Mouse (Mus musculus): ENCODE measurements around the gene Khnyn. TPM values are rescaled to one million over a fixed set of nuclear protein-coding genes. Genes with fewer than 3 reads are reported as not detected.
A peak's percentile ranks its signal among the peaks of the same experiment; 100 is the strongest.

The Khnyn gene
- polyA plus RNA-seq, 1 experiment = 35.5 TPM

GRCm38 (mm10) chr14:55850885-55851284 lies 33.9 kb upstream of the Khnyn start:
- Histone ChIP-seq H3K4me3 (ENCODE audit: control insufficient read depth, insufficient read depth, low read length) (no peak overlapping the region), H3K36me3 (ENCODE audit: control insufficient read depth, insufficient read depth, low read length) (no peaks in the 10 kb centered on the region), H3K27me3 (ENCODE audit: control insufficient read depth, insufficient read depth, low read length) (no peaks in the 10 kb centered on the region), H3K4me1 (replicated peaks; ENCODE audit: control insufficient read depth, insufficient read depth, low read length) (peaks cover 17% of the 10 kb centered on the region), H3K27ac (ENCODE audit: control insufficient read depth, insufficient read depth, low read length) (no peak overlapping the region)
- WGBS = 92% methylated on average over 6 of the region's 6 CpGs
- TF ChIP-seq POLR2A (IDR thresholded peaks at IDR 0.05; ENCODE audit: control insufficient read depth, extremely low read depth, insufficient read depth, low read length, poor library complexity) (no peak), CTCF (IDR thresholded peaks at IDR 0.05; ENCODE audit: borderline replicate concordance, control insufficient read depth, extremely low read depth, insufficient read depth, low read length, poor library complexity) (no peak)
- DNase-seq = no peak

- H3K27me3 ChIP-seq (ENCODE audit: control insufficient read depth, insufficient read depth, low read length) = no peaks in the 10 kb centered on the region
- WGBS = 47% methylated on average over 11 of the region's 11 CpGs
- no peaks in the 10 kb centered on the region for H3K36me3 ChIP-seq (ENCODE audit: control insufficient read depth, insufficient read depth, low read length)
- TF ChIP-seq POLR2A (IDR thresholded peaks at IDR 0.05; ENCODE audit: control insufficient read depth, extremely low read depth, insufficient read depth, low read length, poor library complexity) (no peak), CTCF (IDR thresholded peaks at IDR 0.05; ENCODE audit: borderline replicate concordance, control insufficient read depth, extremely low read depth, insufficient read depth, low read length, poor library complexity) (no peak)
- no peak for DNase-seq
- peaks cover 17% of the 10 kb centered on the region for H3K4me1 ChIP-seq (replicated peaks; ENCODE audit: control insufficient read depth, insufficient read depth, low read length)
- no peak overlapping the region for H3K27ac ChIP-seq (ENCODE audit: control insufficient read depth, insufficient read depth, low read length)
- H3K4me3 ChIP-seq (ENCODE audit: control insufficient read depth, insufficient read depth, low read length) = no peak overlapping the region
Observed at GRCm38 (mm10) chr14:55852646-55853551, 31.8 kb upstream of the Khnyn start.

- H3K27ac ChIP-seq (ENCODE audit: control insufficient read depth, insufficient read depth, low read length) = peak within 1 kb of the TSS; percentile 7; the same call in 1 of the 2 replicates
- H3K36me3 ChIP-seq (ENCODE audit: control insufficient read depth, insufficient read depth, low read length) = no peaks in the 10 kb centered on the region
- peaks cover 17% of the 10 kb centered on the region for H3K4me1 ChIP-seq (replicated peaks; ENCODE audit: control insufficient read depth, insufficient read depth, low read length)
- no peaks in the 10 kb centered on the region for H3K27me3 ChIP-seq (ENCODE audit: control insufficient read depth, insufficient read depth, low read length)
- H3K4me3 ChIP-seq (ENCODE audit: control insufficient read depth, insufficient read depth, low read length) = peak within 1 kb of the TSS; percentile 59
- peak; percentile 78 for DNase-seq
- TF ChIP-seq POLR2A (IDR thresholded peaks at IDR 0.05; ENCODE audit: control insufficient read depth, extremely low read depth, insufficient read depth, low read length, poor library complexity) (no peak), CTCF (IDR thresholded peaks at IDR 0.05; ENCODE audit: borderline replicate concordance, control insufficient read depth, extremely low read depth, insufficient read depth, low read length, poor library complexity) (no peak)
- WGBS = 8% methylated on average over 33 of the region's 33 CpGs
Observed at GRCm38 (mm10) chr14:55853621-55854285, 31.0 kb upstream of the Khnyn start, which contains the start of gene Nynrin. TSS of gene Nynrin (plus strand) at chr14:55854010.

- no peak for DNase-seq
- H3K4me1 ChIP-seq (replicated peaks; ENCODE audit: control insufficient read depth, insufficient read depth, low read length) = peaks cover 17% of the 10 kb centered on the region
- WGBS = 14% methylated on average over 9 of the region's 9 CpGs
- H3K27ac ChIP-seq (ENCODE audit: control insufficient read depth, insufficient read depth, low read length) = peak overlapping the region; percentile 7; the same call in 1 of the 2 replicates
- peak overlapping the region; percentile 59 for H3K4me3 ChIP-seq (ENCODE audit: control insufficient read depth, insufficient read depth, low read length)
- H3K36me3 ChIP-seq (ENCODE audit: control insufficient read depth, insufficient read depth, low read length) = no peaks in the 10 kb centered on the region
- TF ChIP-seq CTCF (IDR thresholded peaks at IDR 0.05; ENCODE audit: borderline replicate concordance, control insufficient read depth, extremely low read depth, insufficient read depth, low read length, poor library complexity) (no peak), POLR2A (IDR thresholded peaks at IDR 0.05; ENCODE audit: control insufficient read depth, extremely low read depth, insufficient read depth, low read length, poor library complexity) (no peak)
- H3K27me3 ChIP-seq (ENCODE audit: control insufficient read depth, insufficient read depth, low read length) = no peaks in the 10 kb centered on the region
Observed at GRCm38 (mm10) chr14:55854406-55855100, 30.2 kb upstream of the Khnyn start.

GRCm38 (mm10) chr14:55855101-55855561 lies 29.6 kb upstream of the Khnyn start:
- 71% methylated on average over 4 of the region's 4 CpGs for WGBS
- Histone ChIP-seq H3K4me1 (replicated peaks; ENCODE audit: control insufficient read depth, insufficient read depth, low read length) (peaks cover 17% of the 10 kb centered on the region), H3K36me3 (ENCODE audit: control insufficient read depth, insufficient read depth, low read length) (no peaks in the 10 kb centered on the region), H3K27ac (ENCODE audit: control insufficient read depth, insufficient read depth, low read length) (peak overlapping the region; percentile 7; the same call in 1 of the 2 replicates), H3K4me3 (ENCODE audit: control insufficient read depth, insufficient read depth, low read length) (no peak overlapping the region), H3K27me3 (ENCODE audit: control insufficient read depth, insufficient read depth, low read length) (no peaks in the 10 kb centered on the region)
- DNase-seq = no peak
- TF ChIP-seq POLR2A (IDR thresholded peaks at IDR 0.05; ENCODE audit: control insufficient read depth, extremely low read depth, insufficient read depth, low read length, poor library complexity) = no peak
- no peak for TF ChIP-seq CTCF (IDR thresholded peaks at IDR 0.05; ENCODE audit: borderline replicate concordance, control insufficient read depth, extremely low read depth, insufficient read depth, low read length, poor library complexity)

- 90% methylated on average over 4 of the region's 4 CpGs for WGBS
- no peak overlapping the region for H3K4me3 ChIP-seq (ENCODE audit: control insufficient read depth, insufficient read depth, low read length)
Observed at GRCm38 (mm10) chr14:55857588-55857987, 27.2 kb upstream of the Khnyn start.

More at GRCm38 (mm10) chr14:55857588-55857987, 27.2 kb upstream of the Khnyn start:
- Histone ChIP-seq H3K4me1 (replicated peaks; ENCODE audit: control insufficient read depth, insufficient read depth, low read length) (peaks cover 17% of the 10 kb centered on the region), H3K36me3 (ENCODE audit: control insufficient read depth, insufficient read depth, low read length) (no peaks in the 10 kb centered on the region), H3K27ac (ENCODE audit: control insufficient read depth, insufficient read depth, low read length) (no peak overlapping the region), H3K27me3 (ENCODE audit: control insufficient read depth, insufficient read depth, low read length) (no peaks in the 10 kb centered on the region)
- DNase-seq = no peak
- TF ChIP-seq CTCF (IDR thresholded peaks at IDR 0.05; ENCODE audit: borderline replicate concordance, control insufficient read depth, extremely low read depth, insufficient read depth, low read length, poor library complexity) = no peak
- TF ChIP-seq POLR2A (IDR thresholded peaks at IDR 0.05; ENCODE audit: control insufficient read depth, extremely low read depth, insufficient read depth, low read length, poor library complexity) = no peak
